Mouse (Mus musculus): ENCODE data around the gene Phldb3. TPM values are rescaled to one million over a fixed set of nuclear protein-coding genes. Genes with fewer than 3 reads are reported as not detected.

Phldb3 gene
- total and polyA plus RNA-seq, 3 experiments: 0.89 to 3.6 (median 3.5) TPM

- dilution Hi-C loops (cut with MboI; ENCODE audit: extremely low pct_ligation_motif_present, extremely low pct_unique_long_range_greater_than_20kb, low sequenced_read_pairs): no loop called here
- no peak for DNase-seq (ENCODE audit: extremely low read depth)
- no peaks in the 10 kb centered on the region for H3K79me2 ChIP-seq (replicated peaks; ENCODE audit: control insufficient read depth, extremely low read depth, insufficient read depth, poor library complexity, severe bottlenecking)
- H3K4me2 ChIP-seq (ENCODE audit: insufficient read depth, low read depth, poor library complexity, severe bottlenecking): no peak overlapping the region
- H3K27ac ChIP-seq (ENCODE audit: insufficient read depth, low read depth): no peak overlapping the region
- peaks cover 6% of the 10 kb centered on the region for H3K27me3 ChIP-seq (replicated peaks)
- peaks cover 11 to 24% of the 10 kb centered on the region in 2 experiments for H3K4me1 ChIP-seq (ENCODE audit: control insufficient read depth in 1 of 2, insufficient read depth in 2 of 2)
- no peak for TF ChIP-seq UBTF (IDR thresholded peaks at IDR 0.05; ENCODE audit: low read depth, low read length)
- TF ChIP-seq ZKSCAN1 (IDR thresholded peaks at IDR 0.05; ENCODE audit: borderline replicate concordance, low read depth, low read length): no peak
- H3K9ac ChIP-seq (ENCODE audit: insufficient read depth, low read depth): no peak overlapping the region
- H3K4me3 ChIP-seq (replicated peaks in 1 of 3; ENCODE audit: low read depth in 2 of 3, low read length in 2 of 3, poor library complexity in 1 of 3): no peak overlapping the region
- no peaks in the 10 kb centered on the region for H3K9me3 ChIP-seq (replicated peaks; ENCODE audit: low read length)
- in situ Hi-C loops (cut with MboI; ENCODE audit: low pct_ligation_motif_present, low pct_unique_long_range_greater_than_20kb, low sequenced_read_pairs): loop anchor here (5.0 to 10.0 kb wide), 2 partner anchors 38 to 110 kb away; partner anchors contain the start of gene Irgq
- no peaks in the 10 kb centered on the region for H3K36me3 ChIP-seq (replicated peaks in 1 of 2; ENCODE audit: control insufficient read depth in 1 of 2, insufficient read depth in 1 of 2, low read length in 1 of 2)
Measured at GRCm38 (mm10) chr7:24644996-24645395, 34.4 kb downstream of the Phldb3 start.

- Histone ChIP-seq H3K9ac (ENCODE audit: insufficient read depth, low read depth) (no peak overlapping the region), H3K27me3 (replicated peaks) (no peaks in the 10 kb centered on the region), H3K36me3 (replicated peaks in 1 of 2; ENCODE audit: control insufficient read depth in 1 of 2, insufficient read depth in 1 of 2, low read length in 1 of 2) (no peaks in the 10 kb centered on the region), H3K27ac (ENCODE audit: insufficient read depth, low read depth) (no peak overlapping the region), H3K4me2 (ENCODE audit: insufficient read depth, low read depth, poor library complexity, severe bottlenecking) (no peak overlapping the region), H3K79me2 (replicated peaks; ENCODE audit: control insufficient read depth, extremely low read depth, insufficient read depth, poor library complexity, severe bottlenecking) (no peaks in the 10 kb centered on the region), H3K9me3 (replicated peaks; ENCODE audit: low read length) (no peaks in the 10 kb centered on the region), H3K4me1 (ENCODE audit: control insufficient read depth in 1 of 2, insufficient read depth in 2 of 2) (peaks cover 7 to 14% of the 10 kb centered on the region in 2 experiments), H3K4me3 (replicated peaks in 1 of 3; ENCODE audit: low read depth in 2 of 3, low read length in 2 of 3, poor library complexity in 1 of 3) (no peak overlapping the region)
- TF ChIP-seq BHLHE40 (IDR thresholded peaks at IDR 0.05; ENCODE audit: low read depth, low read length): no peak
- TF ChIP-seq SMC3 (IDR thresholded peaks at IDR 0.05; ENCODE audit: low read depth, low read length): no peak
- TF ChIP-seq MAFK (IDR thresholded peaks at IDR 0.05; ENCODE audit: insufficient replicate concordance, low read length): no peak
- TF ChIP-seq NRF1 (IDR thresholded peaks at IDR 0.05; ENCODE audit: low read depth, low read length): no peak
- in situ Hi-C loops (cut with MboI; ENCODE audit: low pct_ligation_motif_present, low pct_unique_long_range_greater_than_20kb, low sequenced_read_pairs) (loop anchor here (5.0 to 10.0 kb wide), 2 partner anchors 39 to 112 kb away; partner anchors contain the start of gene Irgq), dilution Hi-C loops (cut with MboI; ENCODE audit: extremely low pct_ligation_motif_present, extremely low pct_unique_long_range_greater_than_20kb, low sequenced_read_pairs) (no loop called here)
- no peak for DNase-seq (ENCODE audit: extremely low read depth)
Measured at GRCm38 (mm10) chr7:24646486-24646885, 35.9 kb downstream of the Phldb3 start.

GRCm38 (mm10) chr7:24653681-24654080 lies 43.1 kb downstream of the Phldb3 start:
- Histone ChIP-seq H3K9ac (ENCODE audit: insufficient read depth, low read depth) (no peak overlapping the region), H3K9me3 (replicated peaks; ENCODE audit: low read length) (no peaks in the 10 kb centered on the region), H3K27me3 (replicated peaks) (no peaks in the 10 kb centered on the region), H3K4me2 (ENCODE audit: insufficient read depth, low read depth, poor library complexity, severe bottlenecking) (no peak overlapping the region), H3K79me2 (replicated peaks; ENCODE audit: control insufficient read depth, extremely low read depth, insufficient read depth, poor library complexity, severe bottlenecking) (no peaks in the 10 kb centered on the region), H3K27ac (ENCODE audit: insufficient read depth, low read depth) (no peak overlapping the region), H3K4me3 (replicated peaks in 1 of 3; ENCODE audit: low read depth in 2 of 3, low read length in 2 of 3, poor library complexity in 1 of 3) (no peak overlapping the region), H3K4me1 (ENCODE audit: control insufficient read depth in 1 of 2, insufficient read depth in 2 of 2) (no peaks in the 10 kb centered on the region), H3K36me3 (replicated peaks in 1 of 2; ENCODE audit: control insufficient read depth in 1 of 2, insufficient read depth in 1 of 2, low read length in 1 of 2) (no peaks in the 10 kb centered on the region)
- TF ChIP-seq POLR2A (IDR thresholded peaks at IDR 0.05; ENCODE audit: low read depth, low read length): no peak
- peak; percentile 30; the same call in 1 of the 2 replicates for TF ChIP-seq ZC3H11A (IDR thresholded peaks at IDR 0.05; ENCODE audit: low read depth, low read length)
- TF ChIP-seq RAD21 (IDR thresholded peaks at IDR 0.05; ENCODE audit: low read depth, low read length): peak; percentile 76
- TF ChIP-seq KAT2A (IDR thresholded peaks at IDR 0.05; ENCODE audit: insufficient replicate concordance, low read length): no peak
- TF ChIP-seq CTCF (conservative IDR thresholded peaks at IDR 0.05 in 1 of 2, IDR thresholded peaks at IDR 0.05 in 1 of 2; ENCODE audit: low read depth in 2 of 2, low read length in 2 of 2): peak; percentile 96 to 97
- peak; percentile 86 for TF ChIP-seq SMC3 (IDR thresholded peaks at IDR 0.05; ENCODE audit: low read depth, low read length)
- peak; percentile 64 for DNase-seq (ENCODE audit: extremely low read depth)
- dilution Hi-C loops (cut with MboI; ENCODE audit: extremely low pct_ligation_motif_present, extremely low pct_unique_long_range_greater_than_20kb, low sequenced_read_pairs) (no loop called here), in situ Hi-C loops (cut with MboI; ENCODE audit: low pct_ligation_motif_present, low pct_unique_long_range_greater_than_20kb, low sequenced_read_pairs) (loop anchor here (10.0 kb wide), 1 partner anchor 179 kb away; no protein-coding TSS in a partner anchor)
